Mouse (Mus musculus): ENCODE data around the gene Myh1. TPM values are rescaled to one million over a fixed set of nuclear protein-coding genes. Genes with fewer than 3 reads are reported as not detected.

Gene Myh1
- polyA plus RNA-seq, 1 experiment from 2014 or later, result 0.02 TPM

Other genes starting within 250 kb of the Myh1 start
- 0.35 TPM in 1 of 2 replicates, not detected in the other for gene Tmem238l, start 243.4 kb upstream of the Myh1 start, polyA plus RNA-seq (2015; fragmentation: Nextera tagmentation; extraction: Ambion mirVana)
- gene Tmem220, start 174.9 kb upstream of the Myh1 start, polyA plus RNA-seq (2015; fragmentation: Nextera tagmentation; extraction: Ambion mirVana), result 1.8 and 2.3 TPM in 2 replicates
- 29.9 TPM in 2 replicates for gene Adprm, start 147.5 kb upstream of the Myh1 start, polyA plus RNA-seq (2015; fragmentation: Nextera tagmentation; extraction: Ambion mirVana)
- gene Sco1, start 147.4 kb upstream of the Myh1 start, polyA plus RNA-seq (2015; fragmentation: Nextera tagmentation; extraction: Ambion mirVana), result 16.3 and 17.7 TPM in 2 replicates
- gene Myh3, start 121.8 kb upstream of the Myh1 start, polyA plus RNA-seq (2015; fragmentation: Nextera tagmentation; extraction: Ambion mirVana), result 4.7 and 5.1 TPM in 2 replicates
- not detected in 2 replicates for gene Myh2, start 29.0 kb upstream of the Myh1 start, polyA plus RNA-seq (2015; fragmentation: Nextera tagmentation; extraction: Ambion mirVana)
- not detected in 2 replicates for gene Myh4, start 38.0 kb downstream of the Myh1 start, polyA plus RNA-seq (2015; fragmentation: Nextera tagmentation; extraction: Ambion mirVana)
- gene Myh8, start 77.1 kb downstream of the Myh1 start, polyA plus RNA-seq (2015; fragmentation: Nextera tagmentation; extraction: Ambion mirVana), result 3.1 and 4.0 TPM in 2 replicates
- not detected in 2 replicates for gene Myh13, start 121.6 kb downstream of the Myh1 start, polyA plus RNA-seq (2015; fragmentation: Nextera tagmentation; extraction: Ambion mirVana)

Data from kidney, embryonic 16.5 days (tissue).